ENCODE assay signal across 8 mouse cellular contexts in the genomic region with DNA sequence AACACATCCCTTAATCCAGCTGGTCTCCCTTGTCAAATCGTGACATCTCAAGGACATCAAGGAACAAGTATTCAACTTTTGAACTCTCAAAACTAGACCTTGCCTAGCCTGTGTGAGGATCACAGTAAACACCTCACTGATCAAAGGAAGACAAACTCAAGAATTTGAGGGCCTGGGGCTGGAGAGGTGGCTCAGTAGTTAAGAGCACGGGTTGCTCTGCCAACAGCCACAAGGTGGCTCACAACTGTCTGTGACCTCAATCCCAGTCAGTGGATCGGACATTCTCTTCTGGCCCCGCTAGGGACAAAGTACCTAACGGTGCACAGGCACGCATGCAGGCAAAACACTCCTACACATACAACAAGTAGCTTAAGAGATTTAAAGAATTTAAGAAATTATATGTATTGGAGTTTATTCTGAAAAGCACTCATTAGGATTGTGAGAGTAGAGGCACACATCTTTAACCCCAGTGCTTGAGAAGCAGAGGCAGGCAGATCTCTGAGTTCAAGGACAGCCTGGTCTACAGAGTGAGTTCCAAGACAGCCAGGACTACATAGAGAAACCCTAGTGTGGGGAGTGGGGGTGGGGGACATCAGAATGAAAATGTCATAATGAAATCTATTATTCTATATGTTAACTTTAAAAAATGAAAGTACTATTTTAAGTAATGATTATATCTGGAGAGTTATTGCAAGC. TPM values are rescaled to one million over a fixed set of nuclear protein-coding genes. Genes with fewer than 3 reads are reported as not detected.
DNase-seq lines count a peak whose midpoint lies in the region; ATAC-seq lines count a peak whose summit lies in the region.

No protein-coding gene starts in this region.

- no peak overlapping the region for H3K4me3 ChIP-seq in embryonic facial prominence, embryonic 11.5 days (ENCODE audit: low read depth, low read length)
- H3K4me3 ChIP-seq in kidney, embryonic 15.5 days (replicated peaks): no peak overlapping the region

- H3K9ac ChIP-seq in embryonic facial prominence, embryonic 11.5 days (replicated peaks; ENCODE audit: low read length): no peak overlapping the region
- H3K9ac ChIP-seq in kidney, embryonic 15.5 days: no peak overlapping the region

- H3K27me3 ChIP-seq in embryonic facial prominence, embryonic 11.5 days (ENCODE audit: control insufficient read depth, insufficient read depth, low read length): no peaks in the 10 kb centered on the region
- no peaks in the 10 kb centered on the region for H3K27me3 ChIP-seq in kidney, embryonic 15.5 days

- WGBS in embryonic facial prominence, embryonic 11.5 days: 64% methylated on average over 6 of the region's 6 CpGs
- WGBS in kidney, embryonic 15.5 days: 35% methylated on average over 6 of the region's 6 CpGs

- no peaks in the 10 kb centered on the region for H3K4me1 ChIP-seq in embryonic facial prominence, embryonic 11.5 days (ENCODE audit: control insufficient read depth, insufficient read depth, low read length)
- peaks cover 38% of the 10 kb centered on the region for H3K4me1 ChIP-seq in kidney, embryonic 15.5 days

- ATAC-seq in embryonic facial prominence, embryonic 11.5 days (replicated peaks; ENCODE audit: insufficient number of reproducible peaks, low FRiP score, low TSS enrichment, low read depth): no peak
- peak; percentile 58 for ATAC-seq in kidney, embryonic 15.5 days (replicated peaks; ENCODE audit: low FRiP score)

- no peaks in the 10 kb centered on the region; the same call in 1 of the 2 replicates for H3K9me3 ChIP-seq in embryonic facial prominence, embryonic 11.5 days (replicated peaks; ENCODE audit: control insufficient read depth, low read length)
- H3K9me3 ChIP-seq in kidney, embryonic 15.5 days (replicated peaks): peaks cover 8% of the 10 kb centered on the region

- no peaks in the 10 kb centered on the region for H3K36me3 ChIP-seq in embryonic facial prominence, embryonic 11.5 days (replicated peaks; ENCODE audit: control insufficient read depth, insufficient read depth, low read depth, low read length)
- H3K36me3 ChIP-seq in kidney, embryonic 15.5 days: peaks cover 12% of the 10 kb centered on the region

- H3K27ac ChIP-seq in embryonic facial prominence, embryonic 11.5 days (replicated peaks; ENCODE audit: low read depth, low read length): no peak overlapping the region
- 0 out of 2 replicates have a peak overlapping the region, but pooled peaks have one; percentile 14 for H3K27ac ChIP-seq in kidney, embryonic 15.5 days

- peak; percentile 58 for DNase-seq in embryo, embryonic 10 days (ENCODE audit: low spot score)
- no peak for DNase-seq in embryo, embryonic 10.5 days (ENCODE audit: low spot score)
- DNase-seq in 3T3-L1 (ENCODE audit: low read depth, low spot score): peak; percentile 42
- DNase-seq in embryonic facial prominence, embryonic 11.5 days (ENCODE audit: low spot score): peak; percentile 33
- no peak for DNase-seq in spleen, postnatal 36 days (ENCODE audit: low spot score in 2 of 2)
- no peak for DNase-seq in urinary bladder, postnatal 25 days (ENCODE audit: low spot score)
- DNase-seq in right cerebral cortex, adult 18-20 months: no peak

- no peak overlapping the region for H3K4me2 ChIP-seq in embryonic facial prominence, embryonic 11.5 days (ENCODE audit: low read depth, low read length)
- H3K4me2 ChIP-seq in kidney, embryonic 15.5 days: no peak overlapping the region

RNA-seq across cellular contexts. Expression of a gene that starts 41.2 kb away (rescaled TPM):
- polyA plus RNA-seq in embryonic facial prominence, embryonic 11.5 days (2014; fragmentation: Nextera tagmentation; extraction: Ambion mirVana): 26.3 and 26.9 TPM in 2 replicates
- 19.3 and 21.8 TPM in 2 replicates for polyA plus RNA-seq in kidney, embryonic 15.5 days (2015; fragmentation: Nextera tagmentation; extraction: Ambion mirVana)

Comparison
In these comparisons a context has a peak if more than half of its experiments do, and no peak if none do; other contexts are left out.
1. DNase-seq: peak in embryo, embryonic 10 days (single experiment), 3T3-L1 (single experiment) and embryonic facial prominence, embryonic 11.5 days (single experiment); none in embryo, embryonic 10.5 days (single experiment), spleen, postnatal 36 days (0 of 2), urinary bladder, postnatal 25 days (single experiment) and right cerebral cortex, adult 18-20 months (single experiment).